Mouse (Mus musculus): ENCODE measurements around the gene Gdi1. TPM values are rescaled to one million over a fixed set of nuclear protein-coding genes. Genes with fewer than 3 reads are reported as not detected.
A peak's percentile ranks its signal among the peaks of the same experiment; 100 is the strongest.

Gene Gdi1
- 310 and 448 TPM in 2 replicates for polyA plus RNA-seq (2016; fragmentation: Nextera tagmentation; extraction: Ambion mirVana)

DNA sequence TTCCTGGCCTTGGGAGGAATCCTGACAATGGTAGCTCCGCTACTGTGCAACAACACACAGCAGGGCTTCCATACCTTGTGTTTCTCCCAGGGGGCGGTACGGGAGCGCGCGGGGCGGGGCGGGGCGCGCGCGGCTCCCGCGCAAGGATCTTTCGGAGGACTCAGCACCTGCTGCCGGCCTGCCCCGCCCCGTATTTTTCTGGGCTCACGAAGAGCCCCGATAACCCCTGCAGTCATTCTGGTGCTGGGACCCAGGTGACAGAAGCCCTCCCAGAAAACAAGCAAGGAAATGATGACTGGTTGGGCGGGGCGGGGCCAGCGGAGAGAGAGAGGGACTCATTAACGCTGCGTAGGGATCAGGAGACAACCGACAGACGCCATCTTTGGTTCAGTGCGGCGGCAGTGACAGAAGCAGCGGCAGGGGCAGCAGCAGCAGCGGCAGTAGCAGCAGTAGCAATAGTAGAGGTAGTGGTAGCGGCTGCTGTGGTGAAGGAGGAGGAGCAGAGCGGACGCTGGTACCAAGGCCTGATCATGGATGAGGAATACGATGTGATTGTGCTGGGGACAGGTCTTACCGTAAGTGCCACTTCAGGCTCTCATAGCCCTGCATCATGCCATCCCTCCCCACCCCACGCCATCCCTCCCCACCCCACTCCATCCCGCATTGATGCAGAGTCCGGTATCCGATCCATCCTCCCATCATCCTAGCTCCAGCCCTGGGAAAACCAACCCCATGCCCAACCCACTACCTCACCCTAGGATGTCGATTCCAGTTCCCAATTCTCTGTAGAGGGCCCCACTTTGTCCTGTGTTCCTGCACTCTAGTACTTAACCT lies at the start of gene Gdi1:
Gene Gdi1, plus strand, starts transcription at position 132 of the 834 bp plus-strand sequence.
- Histone ChIP-seq H3K4me1 (peaks cover 11% of the 10 kb centered on the region), H3K4me3 (peak within 1 kb of the TSS; percentile 70), H3K27me3 (ENCODE audit: low read depth, poor library complexity, severe bottlenecking) (no peaks in the 10 kb centered on the region), H3K36me3 (peaks cover 82% of the 10 kb centered on the region), H3K9me3 (replicated peaks) (peaks cover 3% of the 10 kb centered on the region; the same call in 1 of the 2 replicates), H3K27ac (replicated peaks) (peak within 1 kb of the TSS; percentile 94)
- peak; percentile 79 for DNase-seq (ENCODE audit: low spot score)
- 22% methylated on average over 41 of the region's 41 CpGs for WGBS

DNA sequence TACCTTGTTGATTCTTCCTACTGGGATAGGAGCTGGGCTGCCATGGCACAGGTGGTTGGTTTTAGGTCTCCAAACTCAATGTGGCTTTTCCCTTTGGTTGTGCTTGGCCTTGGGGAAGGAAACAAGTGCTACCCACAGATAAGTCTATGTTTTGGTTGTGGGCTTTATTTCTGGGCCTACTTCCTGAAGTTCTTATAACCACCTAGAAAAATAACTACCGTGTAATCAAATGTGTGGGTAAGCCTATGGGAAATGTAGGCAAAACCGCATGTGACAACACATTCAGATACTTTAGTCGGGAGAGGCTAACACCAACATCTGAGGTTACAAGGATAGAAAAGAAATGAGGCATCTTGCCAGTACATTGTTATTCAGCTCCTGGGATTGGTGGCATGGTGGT lies 47.1 kb upstream of the Gdi1 start:
- H3K4me1 ChIP-seq: peaks cover 7% of the 10 kb centered on the region
- 94% methylated on average over 3 of the region's 3 CpGs for WGBS
- no peak for DNase-seq (ENCODE audit: low spot score)
- no peak overlapping the region for H3K4me3 ChIP-seq
- H3K27ac ChIP-seq (replicated peaks): no peak overlapping the region
- H3K36me3 ChIP-seq: peaks cover 30% of the 10 kb centered on the region
- no peaks in the 10 kb centered on the region; the same call in 1 of the 2 replicates for H3K9me3 ChIP-seq (replicated peaks)
- no peaks in the 10 kb centered on the region for H3K27me3 ChIP-seq (ENCODE audit: low read depth, poor library complexity, severe bottlenecking)

DNA sequence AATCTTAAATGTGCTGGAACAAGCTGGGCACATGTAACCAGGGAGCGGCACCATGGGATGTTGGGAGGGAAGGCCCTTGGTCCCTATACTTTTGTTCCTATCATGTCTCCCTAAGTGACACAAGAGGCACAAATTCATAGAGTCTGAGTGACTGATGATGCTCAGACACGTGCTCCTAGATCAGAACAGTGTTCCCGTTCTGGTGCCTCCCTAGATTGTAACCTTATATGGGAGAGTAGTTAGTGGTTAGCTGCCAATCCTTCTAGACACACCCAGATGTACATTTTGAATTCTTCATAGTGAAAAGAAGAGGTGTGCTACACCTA lies 35.1 kb upstream of the Gdi1 start:
- Histone ChIP-seq H3K27me3 (ENCODE audit: low read depth, poor library complexity, severe bottlenecking) (no peaks in the 10 kb centered on the region), H3K9me3 (replicated peaks) (no peaks in the 10 kb centered on the region), H3K4me1 (peaks cover 8% of the 10 kb centered on the region; the same call in 1 of the 2 replicates), H3K27ac (replicated peaks) (peak overlapping the region; percentile 95), H3K4me3 (peak overlapping the region; percentile 66), H3K36me3 (peaks cover 12% of the 10 kb centered on the region)
- 32% methylated on average over 3 of the region's 3 CpGs for WGBS
- peak; percentile 20 for DNase-seq (ENCODE audit: low spot score)

DNA sequence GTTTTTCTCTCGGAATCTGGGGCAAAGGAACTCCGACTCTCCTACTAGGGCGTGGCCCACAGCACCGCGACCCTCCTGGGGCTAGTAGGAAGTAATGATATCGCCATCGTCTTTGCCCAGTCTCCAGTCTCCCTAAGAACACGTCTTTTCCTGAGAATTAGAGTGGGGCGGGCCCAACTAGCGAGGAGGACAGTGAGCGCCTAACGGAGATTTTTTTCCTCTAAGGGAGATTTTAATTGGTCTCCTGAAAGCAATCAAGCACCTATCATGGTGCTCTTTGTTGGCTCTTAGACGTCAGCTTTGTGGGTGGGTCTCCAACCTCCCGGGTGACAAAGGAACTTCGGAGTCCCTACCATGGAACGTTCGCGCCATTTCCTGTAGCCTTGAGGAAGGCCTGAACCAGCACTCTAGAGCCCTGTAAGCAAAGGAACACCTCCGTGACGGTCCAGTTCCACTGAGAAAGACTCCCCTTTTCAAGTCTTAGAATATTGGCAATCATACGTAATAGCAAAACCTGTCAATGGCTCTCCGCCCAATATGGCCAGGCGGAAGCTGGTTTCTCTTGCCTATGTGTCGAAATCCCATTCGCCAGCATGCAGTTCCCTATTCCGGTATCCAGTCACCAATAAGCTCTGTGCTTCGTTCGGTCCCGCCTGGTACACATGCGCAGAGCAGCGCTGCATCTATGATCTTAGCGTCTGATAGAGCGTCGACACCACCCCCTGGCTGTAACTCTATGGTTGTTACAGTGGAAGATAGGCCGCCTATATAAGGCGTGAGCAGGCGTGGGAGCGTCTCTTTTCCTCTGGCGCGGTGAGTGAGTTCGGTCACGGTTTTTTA lies 34.5 kb upstream of the Gdi1 start, which contains the start of gene Rpl10:
Gene Rpl10, plus strand, starts transcription at position 751 of the 840 bp plus-strand sequence.
- Histone ChIP-seq H3K36me3 (peaks cover 12% of the 10 kb centered on the region), H3K27me3 (ENCODE audit: low read depth, poor library complexity, severe bottlenecking) (no peaks in the 10 kb centered on the region), H3K27ac (replicated peaks) (peak within 1 kb of the TSS; percentile 95), H3K4me1 (peaks cover 8% of the 10 kb centered on the region; the same call in 1 of the 2 replicates), H3K4me3 (peak within 1 kb of the TSS; percentile 66), H3K9me3 (replicated peaks) (no peaks in the 10 kb centered on the region)
- WGBS: 18% methylated on average over 42 of the region's 42 CpGs
- peak; percentile 89 for DNase-seq (ENCODE audit: low spot score)

DNA sequence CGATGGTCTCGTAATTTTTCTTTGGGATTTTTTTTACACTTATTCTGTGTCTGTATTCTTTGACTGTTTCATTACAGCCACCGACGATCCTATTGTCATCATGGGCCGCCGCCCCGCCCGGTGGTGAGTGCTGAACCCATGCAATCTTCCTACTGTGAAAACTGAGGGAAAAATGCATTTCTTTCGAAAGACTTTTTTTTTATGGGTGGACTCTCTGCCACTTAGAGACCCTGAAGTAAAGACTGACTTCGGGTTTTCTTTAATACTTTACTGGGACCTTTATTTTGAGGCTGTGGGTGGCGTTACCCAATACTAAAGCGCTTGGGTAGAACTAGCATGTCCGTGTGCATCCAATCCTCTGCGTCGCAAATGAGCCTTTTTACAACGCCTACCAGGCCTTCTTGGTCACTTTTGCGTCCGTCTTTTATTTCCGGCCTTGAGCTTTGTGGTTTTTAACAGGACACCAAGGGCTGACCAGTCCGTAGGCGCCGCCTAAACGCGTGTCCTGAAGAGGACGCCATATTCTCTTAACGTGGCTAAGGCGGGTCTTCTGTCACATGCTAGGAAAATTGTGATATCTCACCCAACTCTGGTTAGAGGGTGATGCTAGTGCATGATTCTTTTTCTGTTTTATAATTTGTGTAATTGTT lies 33.8 kb upstream of the Gdi1 start:
- Histone ChIP-seq H3K36me3 (peaks cover 12% of the 10 kb centered on the region), H3K9me3 (replicated peaks) (no peaks in the 10 kb centered on the region), H3K27ac (replicated peaks) (peak overlapping the region; percentile 95), H3K4me3 (peak overlapping the region; percentile 66), H3K4me1 (peaks cover 8% of the 10 kb centered on the region; the same call in 1 of the 2 replicates), H3K27me3 (ENCODE audit: low read depth, poor library complexity, severe bottlenecking) (no peaks in the 10 kb centered on the region)
- peak; percentile 31 for DNase-seq (ENCODE audit: low spot score)
- 16% methylated on average over 27 of the region's 27 CpGs for WGBS

- Histone ChIP-seq H3K36me3 (peaks cover 12% of the 10 kb centered on the region), H3K4me1 (peaks cover 8% of the 10 kb centered on the region; the same call in 1 of the 2 replicates), H3K4me3 (no peak overlapping the region), H3K27ac (replicated peaks) (no peak overlapping the region), H3K9me3 (replicated peaks) (no peaks in the 10 kb centered on the region), H3K27me3 (ENCODE audit: low read depth, poor library complexity, severe bottlenecking) (no peaks in the 10 kb centered on the region)
- WGBS: 31% methylated on average over 10 of the region's 10 CpGs
- DNase-seq (ENCODE audit: low spot score): peak; percentile 15
These were observed 31.1 kb upstream of the Gdi1 start for GRCm38 (mm10) chrX:74273422-74274322.

DNA sequence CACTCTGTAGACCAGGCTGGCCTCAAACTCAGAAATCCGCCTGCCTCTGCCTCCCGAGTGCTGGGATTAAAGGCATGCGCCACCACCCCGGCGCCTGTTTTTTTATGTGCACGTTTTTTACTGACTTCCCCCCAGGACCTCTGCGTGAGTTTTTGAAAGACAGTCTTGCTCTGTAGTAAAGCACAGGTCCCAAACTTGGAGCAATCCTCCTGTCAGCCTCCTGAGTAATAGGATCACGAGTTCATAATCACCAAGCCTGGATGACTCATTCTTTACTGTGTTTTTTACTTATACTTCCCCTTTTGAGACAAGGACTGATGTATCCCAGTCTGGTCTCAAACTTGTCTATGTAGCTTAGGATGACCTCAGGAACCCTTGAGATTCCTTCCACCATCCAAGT lies 26.9 kb upstream of the Gdi1 start:
- Histone ChIP-seq H3K4me3 (no peak overlapping the region), H3K36me3 (peaks cover 2% of the 10 kb centered on the region), H3K27me3 (ENCODE audit: low read depth, poor library complexity, severe bottlenecking) (no peaks in the 10 kb centered on the region), H3K27ac (replicated peaks) (no peak overlapping the region), H3K9me3 (replicated peaks) (no peaks in the 10 kb centered on the region), H3K4me1 (peaks cover 10% of the 10 kb centered on the region)
- DNase-seq (ENCODE audit: low spot score): no peak
- WGBS: 71% methylated on average over 8 of the region's 8 CpGs

DNA sequence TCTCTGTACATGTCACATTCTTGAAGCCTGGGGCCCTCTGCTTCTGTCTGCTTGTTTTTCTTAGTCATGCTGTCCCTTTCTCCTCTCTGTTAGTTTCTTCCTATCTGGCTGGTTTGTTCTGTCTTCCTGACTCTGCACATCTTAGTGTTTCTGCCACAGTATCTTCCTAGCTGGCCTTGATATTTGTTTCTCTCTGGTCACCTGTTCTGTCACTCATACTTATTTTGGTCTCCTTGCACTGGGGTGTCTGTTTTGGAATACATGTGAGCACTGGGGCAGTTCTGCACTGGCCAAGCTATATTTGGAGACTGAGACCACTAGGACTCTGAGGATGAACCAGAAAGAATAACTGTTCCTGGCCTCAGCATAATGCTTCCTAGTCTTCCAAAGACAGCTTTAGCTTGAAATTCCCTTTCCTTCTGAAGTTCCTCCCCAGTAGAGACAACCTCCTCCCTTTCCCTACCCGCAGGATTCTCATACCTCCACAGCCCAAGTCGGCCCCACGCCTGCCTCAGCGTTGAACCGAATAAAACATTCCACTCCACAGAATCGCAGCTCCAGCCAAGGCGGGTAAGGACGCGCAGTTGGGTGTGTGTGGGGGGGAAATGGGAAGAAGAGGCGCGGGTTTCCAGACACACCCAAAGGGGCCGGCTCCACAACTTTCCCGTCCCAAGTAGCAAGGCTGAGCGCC lies 23.6 kb upstream of the Gdi1 start:
- Histone ChIP-seq H3K36me3 (0 out of 2 replicates have a peak, but pooled peaks cover 1% of the 10 kb centered on the region), H3K27me3 (ENCODE audit: low read depth, poor library complexity, severe bottlenecking) (no peaks in the 10 kb centered on the region), H3K4me1 (peaks cover 20% of the 10 kb centered on the region), H3K9me3 (replicated peaks) (no peaks in the 10 kb centered on the region), H3K27ac (replicated peaks) (peak overlapping the region; percentile 84), H3K4me3 (peak overlapping the region; percentile 64)
- 16% methylated on average over 14 of the region's 14 CpGs for WGBS
- DNase-seq (ENCODE audit: low spot score): no peak

- WGBS: 16% methylated on average over 16 of the region's 16 CpGs
- Histone ChIP-seq H3K4me1 (peaks cover 20% of the 10 kb centered on the region), H3K4me3 (peak within 1 kb of the TSS; percentile 64), H3K27ac (replicated peaks) (peak within 1 kb of the TSS; percentile 84), H3K9me3 (replicated peaks) (no peaks in the 10 kb centered on the region), H3K27me3 (ENCODE audit: low read depth, poor library complexity, severe bottlenecking) (no peaks in the 10 kb centered on the region), H3K36me3 (0 out of 2 replicates have a peak, but pooled peaks cover 3% of the 10 kb centered on the region)
- DNase-seq (ENCODE audit: low spot score): peak; percentile 47
These were observed 22.9 kb upstream of the Gdi1 start, which contains the start of the genes Taz and Dnase1l1 for GRCm38 (mm10) chrX:74281732-74282394. Gene Taz (plus strand): TSS chrX:74281912. Gene Dnase1l1 (minus strand): TSS chrX:74282337.

GRCm38 (mm10) chrX:74282395-74283091 lies 22.3 kb upstream of the Gdi1 start:
- peak overlapping the region; percentile 84 for H3K27ac ChIP-seq (replicated peaks)
- DNase-seq (ENCODE audit: low spot score): peak; percentile 81
- WGBS: 27% methylated on average over 39 of the region's 39 CpGs

More at GRCm38 (mm10) chrX:74282395-74283091, 22.3 kb upstream of the Gdi1 start:
- peak overlapping the region; percentile 64 for H3K4me3 ChIP-seq
- 0 out of 2 replicates have a peak, but pooled peaks cover 3% of the 10 kb centered on the region for H3K36me3 ChIP-seq
- peaks cover 20% of the 10 kb centered on the region for H3K4me1 ChIP-seq
- H3K27me3 ChIP-seq (ENCODE audit: low read depth, poor library complexity, severe bottlenecking): no peaks in the 10 kb centered on the region
- H3K9me3 ChIP-seq (replicated peaks): no peaks in the 10 kb centered on the region
